Comparison of ENCODE assay signal across 8 mouse cellular contexts in genomic region chr17:29549543-29550428, GRCm38 (mm10). TPM values are rescaled to one million over a fixed set of nuclear protein-coding genes. Genes with fewer than 3 reads are reported as not detected.
A peak's percentile ranks its signal among the peaks of the same experiment; 100 is the strongest.
DNase-seq lines count a peak whose midpoint lies in the region; ATAC-seq and TF ChIP-seq lines count a peak whose summit lies in the region.

Gene Gm17657, minus strand, starts transcription at chr17:29549638.
Gene Tbc1d22b, plus strand, starts transcription at chr17:29549785.

- peaks cover 3% of the 10 kb centered on the region; the same call in 1 of the 2 replicates for H3K4me1 ChIP-seq in bone marrow, adult 2 months (ENCODE audit: control insufficient read depth, insufficient read depth, low read length)
- peaks cover 19% of the 10 kb centered on the region for H3K4me1 ChIP-seq in embryonic facial prominence, embryonic 15.5 days
- peaks cover 24% of the 10 kb centered on the region for H3K4me1 ChIP-seq in heart, embryonic 10.5 days
- peaks cover 27% of the 10 kb centered on the region for H3K4me1 ChIP-seq in kidney, embryonic 15.5 days

- H3K27me3 ChIP-seq in embryonic facial prominence, embryonic 15.5 days, result no peaks in the 10 kb centered on the region
- H3K27me3 ChIP-seq in heart, embryonic 10.5 days (ENCODE audit: insufficient read depth, poor library complexity, severe bottlenecking), result no peaks in the 10 kb centered on the region
- no peaks in the 10 kb centered on the region for H3K27me3 ChIP-seq in kidney, embryonic 15.5 days

- 1% methylated on average over 44 of the region's 44 CpGs for WGBS in bone marrow, adult 2 months
- WGBS in embryonic facial prominence, embryonic 15.5 days, result under 1% methylated on average over 44 of the region's 44 CpGs
- under 1% methylated on average over 44 of the region's 44 CpGs for WGBS in heart, embryonic 10.5 days
- WGBS in kidney, embryonic 15.5 days, result under 1% methylated on average over 44 of the region's 44 CpGs

- H3K36me3 ChIP-seq in embryonic facial prominence, embryonic 15.5 days, result no peaks in the 10 kb centered on the region
- no peaks in the 10 kb centered on the region for H3K36me3 ChIP-seq in heart, embryonic 10.5 days
- no peaks in the 10 kb centered on the region for H3K36me3 ChIP-seq in kidney, embryonic 15.5 days

- H3K9me3 ChIP-seq in embryonic facial prominence, embryonic 15.5 days (replicated peaks), result no peaks in the 10 kb centered on the region
- H3K9me3 ChIP-seq in heart, embryonic 10.5 days, result no peaks in the 10 kb centered on the region
- H3K9me3 ChIP-seq in kidney, embryonic 15.5 days (replicated peaks), result no peaks in the 10 kb centered on the region

- DNase-seq in 416B (ENCODE audit: low read depth) (peak; percentile 94), liver (peak; percentile 97)
- peak; percentile 97 for DNase-seq in heart, embryonic 10.5 days (ENCODE audit: low spot score)
- peak; percentile 92 to 95 for DNase-seq in spleen, postnatal 4 days (ENCODE audit: low spot score in 2 of 2)

- H3K4me2 ChIP-seq in embryonic facial prominence, embryonic 15.5 days (replicated peaks), result peak within 1 kb of the TSS; percentile 90
- peak within 1 kb of the TSS; percentile 77 for H3K4me2 ChIP-seq in kidney, embryonic 15.5 days

- ATAC-seq in embryonic facial prominence, embryonic 15.5 days (ENCODE audit: insufficient number of reproducible peaks, low FRiP score, low TSS enrichment, low read depth), result peak; percentile 95
- peak; percentile 97 for ATAC-seq in kidney, embryonic 15.5 days (replicated peaks; ENCODE audit: low FRiP score)
- peak; percentile 93 for ATAC-seq in monocyte, adult 5-6 weeks (replicated peaks; ENCODE audit: insufficient number of reproducible peaks, low FRiP score, low TSS enrichment, poor library complexity, severe bottlenecking)

- no peak for TF ChIP-seq CTCF in bone marrow, adult 2 months (IDR thresholded peaks at IDR 0.05; ENCODE audit: control insufficient read depth, insufficient read depth, low read length)

- peak within 1 kb of the TSS; percentile 50; the same call in 1 of the 2 replicates for H3K27ac ChIP-seq in bone marrow, adult 2 months (ENCODE audit: control insufficient read depth, insufficient read depth, low read depth, low read length, poor library complexity)
- H3K27ac ChIP-seq in embryonic facial prominence, embryonic 15.5 days (replicated peaks), result peak within 1 kb of the TSS; percentile 52; the same call in 1 of the 2 replicates
- H3K27ac ChIP-seq in heart, embryonic 10.5 days, result peak within 1 kb of the TSS; percentile 97
- H3K27ac ChIP-seq in kidney, embryonic 15.5 days, result peak within 1 kb of the TSS; percentile 77

- peak within 1 kb of the TSS; percentile 71 for H3K4me3 ChIP-seq in bone marrow, adult 2 months (replicated peaks; ENCODE audit: control insufficient read depth, low read depth, low read length)
- H3K4me3 ChIP-seq in embryonic facial prominence, embryonic 15.5 days (replicated peaks), result peak within 1 kb of the TSS; percentile 68
- peak within 1 kb of the TSS; percentile 99 for H3K4me3 ChIP-seq in heart, embryonic 10.5 days
- peak within 1 kb of the TSS; percentile 92 for H3K4me3 ChIP-seq in kidney, embryonic 15.5 days (replicated peaks)

- peak; percentile 47; the same call in 1 of the 2 replicates for TF ChIP-seq POLR2A in bone marrow, adult 2 months (IDR thresholded peaks at IDR 0.05; ENCODE audit: borderline replicate concordance, control insufficient read depth, low read depth, low read length)

- peak within 1 kb of the TSS; percentile 96 for H3K9ac ChIP-seq in embryonic facial prominence, embryonic 15.5 days
- H3K9ac ChIP-seq in kidney, embryonic 15.5 days, result peak within 1 kb of the TSS; percentile 95

RNA-seq across cellular contexts. Expression of gene Gm17657, which starts in this region (rescaled TPM):
- 0.65 TPM in 1 of 2 replicates, not detected in the other for polyA plus RNA-seq in bone marrow, adult 2 months (2011; ENCODE audit: insufficient read depth, insufficient read length, low replicate concordance, missing spikeins)
- polyA plus RNA-seq in embryonic facial prominence, embryonic 15.5 days (2015; fragmentation: Nextera tagmentation; extraction: Ambion mirVana), result not detected in 2 replicates
- polyA plus RNA-seq in heart, embryonic 10.5 days (2016; fragmentation: Nextera tagmentation; extraction: Ambion mirVana), result not detected in 2 replicates
- polyA plus RNA-seq in kidney, embryonic 15.5 days (2015; fragmentation: Nextera tagmentation; extraction: Ambion mirVana), result not detected in 2 replicates
- total RNA-seq in monocyte, adult 5-6 weeks (2017), result not detected in 3 replicates

RNA-seq across cellular contexts. Expression of gene Tbc1d22b, which starts in this region (rescaled TPM):
- 4.1 and 9.9 TPM in 2 replicates for polyA plus RNA-seq in bone marrow, adult 2 months (2011; ENCODE audit: insufficient read depth, insufficient read length, low replicate concordance, missing spikeins)
- 14.4 and 16.7 TPM in 2 replicates for polyA plus RNA-seq in embryonic facial prominence, embryonic 15.5 days (2015; fragmentation: Nextera tagmentation; extraction: Ambion mirVana)
- polyA plus RNA-seq in heart, embryonic 10.5 days (2016; fragmentation: Nextera tagmentation; extraction: Ambion mirVana), result 13.6 and 14.4 TPM in 2 replicates
- 16.7 and 19.3 TPM in 2 replicates for polyA plus RNA-seq in kidney, embryonic 15.5 days (2015; fragmentation: Nextera tagmentation; extraction: Ambion mirVana)
- total RNA-seq in monocyte, adult 5-6 weeks (2017), result 7.9 to 22.0 TPM (median 8.4 TPM) in 3 replicates

Comparison
In these comparisons a context has a peak if more than half of its experiments do, and no peak if none do; other contexts are left out.
1. Peak in every context shown above with its lines: DNase-seq, ATAC-seq, H3K4me3 ChIP-seq and H3K27ac ChIP-seq.